Mouse (Mus musculus) hematopoietic stem cell, adult 5-6 weeks (primary cell): Measurements from ENCODE around the gene Glyctk. TPM values are rescaled to one million over a fixed set of nuclear protein-coding genes. Genes with fewer than 3 reads are reported as not detected.
A peak's percentile ranks its signal among the peaks of the same experiment; 100 is the strongest.

Source experiments
- ATAC-seq, 2 experiments: fragments of 125-278 bp in 1 of 2; replicated peaks in 1 of 2; 2 replicates each; pipeline ENCODE4 v1.8.0; 2016 to 2017; ENCODE audit warnings: inconsistent platforms in 2 of 2, mild to moderate bottlenecking in 2 of 2, moderate number of reproducible peaks in 2 of 2, low read depth in 1 of 2, moderate TSS enrichment in 1 of 2; ENCODE audit not compliant: low FRiP score in 2 of 2, poor library complexity in 2 of 2, severe bottlenecking in 2 of 2, insufficient read depth in 1 of 2, low TSS enrichment in 1 of 2
- total RNA-seq: library from RNA; stranded (forward); fragments of 172-1452, 232-1000 nt; gene quantifications from 2 replicates; pipeline ENCODE4 v1.2.3, GENCODE M21; 2017

Glyctk gene
- total RNA-seq, 1 experiment from 2014 or later, result 2.8 TPM

DNA sequence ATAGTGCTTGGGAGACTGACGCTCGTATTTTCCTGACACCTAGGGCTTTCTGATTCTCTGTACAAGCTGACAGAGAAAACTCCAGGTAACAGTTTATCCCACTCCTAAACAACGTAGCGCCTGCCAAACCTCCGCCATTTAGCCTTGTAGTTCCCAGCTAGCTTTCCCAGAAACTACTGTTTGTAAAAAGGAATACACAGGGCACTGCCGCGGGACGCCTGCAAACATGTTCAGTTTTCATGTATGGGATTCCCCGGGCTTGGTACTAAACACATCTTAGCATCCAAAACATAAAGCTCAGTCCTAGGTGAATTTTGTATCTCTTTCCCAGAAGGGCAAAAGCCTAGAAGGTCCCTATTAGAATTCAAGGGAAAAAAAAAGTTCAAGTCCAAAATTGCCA, 1.3 kb upstream of the Glyctk start:
- ATAC-seq, result no peak

GRCm38 (mm10) chr9:106157623-106157925, 364 bp downstream of the Glyctk start:
- ATAC-seq, result no peak

- no peak for ATAC-seq
Observed at GRCm38 (mm10) chr9:106156921-106157622, 866 bp downstream of the Glyctk start.

- peak; percentile 31 to 33; a peak in 1 of 4 replicates for ATAC-seq
Observed at GRCm38 (mm10) chr9:106156419-106156818, 1.5 kb downstream of the Glyctk start.

DNA sequence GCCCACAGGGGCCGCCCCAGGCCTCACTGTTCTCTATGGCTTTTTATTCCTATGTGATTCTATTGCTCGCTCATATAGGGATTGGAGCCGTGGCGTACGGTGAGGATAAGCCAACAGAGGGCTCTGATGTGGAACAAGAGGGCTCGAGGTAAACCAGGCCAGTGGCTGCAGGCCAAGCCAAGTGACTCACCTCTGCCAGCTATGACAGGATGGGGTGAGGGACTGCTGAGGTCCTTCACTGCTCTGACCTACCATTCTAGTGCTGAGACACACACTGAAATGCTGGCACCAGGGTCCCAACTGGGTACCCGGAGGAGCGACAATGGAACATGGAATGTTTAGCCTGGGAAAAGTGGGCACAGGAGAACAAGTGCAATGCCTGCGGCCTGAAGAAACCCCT, 3.8 kb downstream of the Glyctk start:
- ATAC-seq, result no peak

- no peak for ATAC-seq
Observed at GRCm38 (mm10) chr9:106149399-106149754, 8.6 kb downstream of the Glyctk start.

- peak; percentile 37 to 48 for ATAC-seq
Observed at GRCm38 (mm10) chr9:106148541-106149398, 9.2 kb downstream of the Glyctk start.

DNA sequence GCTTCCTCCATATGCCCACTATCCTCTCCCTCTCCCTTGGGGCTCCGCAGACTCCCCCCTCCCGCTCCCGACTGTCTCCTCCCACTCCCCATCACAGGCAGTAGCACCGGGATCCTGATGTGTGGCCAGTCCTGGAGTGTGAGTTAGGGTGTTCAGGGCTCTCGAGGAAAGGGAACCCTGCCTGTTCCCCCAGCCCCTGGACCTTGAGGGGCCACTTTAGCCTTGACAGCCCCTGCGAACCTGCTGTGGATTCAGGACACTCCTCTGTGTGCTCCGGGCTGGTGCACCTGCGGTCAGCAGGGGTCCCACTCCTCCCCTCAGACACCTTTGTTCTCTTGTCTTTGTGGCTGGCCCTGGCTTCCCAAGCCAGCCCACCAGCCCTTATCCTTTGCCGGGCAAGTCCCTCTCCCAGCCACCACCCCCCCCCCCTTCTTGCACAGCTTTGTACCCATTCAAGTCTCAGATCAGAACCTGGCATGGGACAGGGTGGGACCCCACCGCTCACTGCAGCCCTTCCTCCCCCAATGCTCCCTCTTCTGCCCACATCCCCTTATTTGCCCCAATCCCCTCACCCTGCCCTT, 10.0 kb downstream of the Glyctk start:
- no peak; a peak in 1 of 4 replicates for ATAC-seq

GRCm38 (mm10) chr9:106147281-106147680, 10.7 kb downstream of the Glyctk start:
- peak; percentile 65 to 73; a peak in 3 of 4 replicates for ATAC-seq

- ATAC-seq, result no peak
Observed at GRCm38 (mm10) chr9:106145582-106145981, 12.4 kb downstream of the Glyctk start.

DNA sequence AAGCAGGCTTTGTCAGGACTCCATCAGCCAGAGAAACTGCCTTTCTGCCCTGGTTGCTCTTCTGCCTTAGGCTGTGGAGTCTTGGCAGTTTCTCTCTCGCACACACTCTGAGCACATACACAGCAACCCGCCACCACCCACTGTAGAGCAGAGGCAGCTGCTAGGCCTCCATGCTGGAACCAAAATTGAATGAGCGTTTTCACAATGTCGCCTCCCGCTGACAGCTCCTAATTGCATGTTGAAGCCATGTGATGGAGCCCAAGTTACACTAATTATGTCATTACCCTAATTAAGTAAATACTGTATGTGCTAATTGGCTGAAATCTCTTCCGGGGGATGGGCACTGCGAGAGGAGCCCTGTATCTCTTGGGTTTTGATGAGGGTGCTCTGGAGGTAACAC, 13.8 kb downstream of the Glyctk start:
- no peak for ATAC-seq

DNA sequence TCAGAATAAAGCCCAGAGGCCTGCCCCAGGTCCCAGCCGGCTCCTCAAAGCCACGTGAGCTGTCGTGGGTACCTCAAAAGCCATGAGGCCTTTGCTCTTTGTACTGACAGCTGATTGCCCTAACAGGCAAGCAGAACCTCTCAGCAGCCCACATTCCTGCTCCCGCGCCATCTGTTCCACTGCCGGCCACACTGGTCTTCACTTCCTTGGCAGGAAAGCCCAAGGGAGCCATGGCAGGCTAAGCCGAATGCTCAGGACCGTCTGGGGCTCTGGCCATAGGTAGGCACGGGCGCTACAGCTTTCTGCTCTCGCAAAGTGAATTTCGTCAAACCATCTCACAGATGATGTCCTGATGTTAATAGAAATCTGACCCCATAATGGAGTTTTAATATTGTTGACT, 16.0 kb downstream of the Glyctk start:
- ATAC-seq, result no peak

DNA sequence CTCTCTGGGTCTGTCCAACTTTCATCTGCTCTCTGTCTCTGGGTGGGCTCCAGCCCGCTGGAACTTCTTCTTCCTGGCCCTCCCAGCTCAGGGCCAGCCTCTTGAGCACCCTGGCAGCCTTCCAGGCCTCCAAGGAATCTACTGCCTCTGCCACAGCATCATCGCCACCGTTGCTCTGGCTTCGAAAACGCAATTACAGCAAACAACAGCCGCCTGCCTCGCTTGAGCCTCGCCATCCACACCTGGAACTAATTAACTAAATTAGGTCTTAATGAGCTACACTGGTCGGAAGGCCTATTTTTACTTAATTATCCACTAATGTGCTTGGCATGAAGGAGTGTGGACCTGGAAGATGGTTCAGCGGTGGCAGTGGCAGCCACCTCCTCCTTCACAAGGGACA, 18.2 kb downstream of the Glyctk start:
- ATAC-seq, result no peak

- 0 out of 4 replicates have a peak, but pooled peaks have one; percentile 12 to 21 for ATAC-seq
Observed at GRCm38 (mm10) chr9:106137671-106138216, 20.2 kb downstream of the Glyctk start.

DNA sequence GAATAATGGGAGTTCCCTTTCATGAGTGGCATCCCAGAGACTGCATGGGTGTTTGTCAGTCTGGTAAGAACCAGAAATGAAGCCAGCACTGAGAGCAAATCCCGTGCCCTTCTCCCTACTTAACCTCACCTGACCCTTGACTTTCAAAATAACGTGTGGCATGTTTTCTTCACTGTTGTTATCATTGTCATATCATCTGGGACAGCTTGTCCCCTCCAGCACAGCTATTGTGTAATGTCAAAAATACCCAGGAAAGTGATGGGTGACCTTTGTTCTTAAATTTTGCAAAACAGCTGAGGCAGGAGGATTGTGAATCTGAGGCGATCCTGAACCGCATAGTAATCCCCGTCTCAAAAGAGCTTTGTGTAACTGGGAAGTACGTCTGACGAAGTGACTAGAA, 27.7 kb downstream of the Glyctk start:
- no peak for ATAC-seq

DNA sequence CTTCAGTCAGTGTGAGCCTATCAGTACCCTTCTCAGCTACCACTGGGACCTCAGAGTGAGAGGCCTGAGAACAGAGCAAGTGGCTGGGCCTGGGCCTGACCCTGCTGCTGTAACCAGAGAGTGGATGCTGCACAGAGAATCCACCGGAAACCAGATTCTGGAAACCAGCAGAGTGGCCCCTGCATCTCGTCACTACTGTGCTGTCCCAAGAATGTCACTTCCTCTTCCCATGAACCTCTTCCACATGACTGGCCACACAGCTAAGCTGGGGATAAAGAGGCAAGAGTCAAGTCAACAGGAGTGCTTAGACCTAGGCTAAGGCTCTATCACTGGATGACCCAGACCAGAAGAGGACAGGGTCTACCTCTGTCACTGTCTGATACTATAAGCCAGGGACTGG, 28.9 kb downstream of the Glyctk start:
- no peak for ATAC-seq

GRCm38 (mm10) chr9:106126786-106127251, 31.1 kb downstream of the Glyctk start:
- no peak for ATAC-seq

- peak in 1 of 2 experiments; percentile 53; a peak in 1 of 4 replicates for ATAC-seq
Observed at GRCm38 (mm10) chr9:106123599-106123998, 34.3 kb downstream of the Glyctk start.
